Mouse (Mus musculus) forebrain, postnatal 0 days (tissue): ENCODE results near the gene Mesp2. TPM values are rescaled to one million over a fixed set of nuclear protein-coding genes. Genes with fewer than 3 reads are reported as not detected.

Experiments
- ATAC-seq: fragments of 200-750 bp; cut with Nextera tagmentation; 2 replicates; pipeline ENCODE4 v1.8.0; 2017; ENCODE audit warnings: mild to moderate bottlenecking, moderate library complexity
- DNase-seq: peaks from one replicate; pipeline ENCODE4 v3.0.0-alpha.2; 2015
- H3K27ac ChIP-seq: fragments of 300-500 bp; sonication (generic); 2 replicates; pipeline ENCODE4 v1.5.1; 2014; ENCODE audit warnings: low read depth, mild to moderate bottlenecking, antibody characterized with exemption, low read length, moderate library complexity, mixed read lengths
- H3K27me3 ChIP-seq: fragments of 300-500 bp; sonication (generic); 2 replicates; pipeline ENCODE4 v1.6.1; 2014; ENCODE audit warnings: mild to moderate bottlenecking, low read length, mixed read lengths; ENCODE audit not compliant: insufficient read depth
- H3K36me3 ChIP-seq: fragments of 300-500 bp; sonication (generic); 2 replicates; pipeline ENCODE4 v1.6.1; 2014; ENCODE audit warnings: mild to moderate bottlenecking, moderate library complexity; ENCODE audit not compliant: insufficient read depth
- H3K4me1 ChIP-seq: fragments of 300-500 bp; sonication (generic); 2 replicates; pipeline ENCODE4 v1.6.1; 2014; ENCODE audit warnings: antibody characterized with exemption; ENCODE audit not compliant: insufficient read depth
- H3K4me2 ChIP-seq: fragments of 300-500 bp; sonication (generic); 2 replicates; pipeline ENCODE4 v1.6.1; 2014; ENCODE audit warnings: low read depth, mild to moderate bottlenecking, moderate library complexity
- H3K4me3 ChIP-seq: fragments of 300-500 bp; sonication (generic); 2 replicates; pipeline ENCODE4 v1.5.1; 2014; ENCODE audit warnings: low read depth, low read length, mixed read lengths
- H3K9ac ChIP-seq: fragments of 300-500 bp; sonication (generic); 2 replicates; pipeline ENCODE4 v1.6.1; 2014; ENCODE audit warnings: mild to moderate bottlenecking
- H3K9me3 ChIP-seq: fragments of 300-500 bp; sonication (generic); 2 replicates; pipeline ENCODE4 v1.6.1; 2016; ENCODE audit warnings: low read length
- CTCF ChIP-seq: sonication (generic); IDR thresholded peaks from 2 replicates; pipeline ENCODE4 v1.5.1; 2016; ENCODE audit warnings: antibody characterized with exemption, control low read depth, low read depth
- WGBS: fragments of 180-500 bp; shearing (Covaris S2); extraction: QIAGEN DNeasy Blood & Tissue Kit; methylation state at CpG from one replicate; pipeline ENCODE4 v1.1.7; 2014; 5-methylcytosine and 5-hydroxymethylcytosine counted together
- polyA plus RNA-seq: library from polyadenylated mRNA; unstranded; fragments of >200 nt; fragmentation: Nextera tagmentation; extraction: Ambion mirVana; gene quantifications from 2 replicates; pipeline ENCODE4 v1.2.1, GENCODE M21; 2015
- total RNA-seq: library from RNA; depleted of rRNA; stranded (reverse); fragments of >200 nt; gene quantifications from 2 replicates; pipeline ENCODE4 v1.2.3, GENCODE M21; 2014

Gene Mesp2
- total and polyA plus RNA-seq, 2 experiments from 2014 or later, result 1.00 to 2.1 TPM

GRCm38 (mm10) chr7:79803887-79804286, 6.6 kb upstream of the Mesp2 start:
- no peak for TF ChIP-seq CTCF
- Histone ChIP-seq H3K9me3 (no peaks in the 10 kb centered on the region), H3K9ac (no peak overlapping the region), H3K36me3 (no peaks in the 10 kb centered on the region), H3K27me3 (no peaks in the 10 kb centered on the region), H3K27ac (no peak overlapping the region), H3K4me3 (no peak overlapping the region), H3K4me2 (no peak overlapping the region), H3K4me1 (no peaks in the 10 kb centered on the region)
- ATAC-seq (no peak), DNase-seq (no peak)
- WGBS, result 39% methylated on average over 2 of the region's 2 CpGs

- DNase-seq, result no peak
- 83% methylated on average over 7 of the region's 7 CpGs for whole genome bisulfite sequencing
- H3K4me3 ChIP-seq, result no peak overlapping the region
Observed at GRCm38 (mm10) chr7:79808561-79808960, 2.0 kb upstream of the Mesp2 start.

DNA sequence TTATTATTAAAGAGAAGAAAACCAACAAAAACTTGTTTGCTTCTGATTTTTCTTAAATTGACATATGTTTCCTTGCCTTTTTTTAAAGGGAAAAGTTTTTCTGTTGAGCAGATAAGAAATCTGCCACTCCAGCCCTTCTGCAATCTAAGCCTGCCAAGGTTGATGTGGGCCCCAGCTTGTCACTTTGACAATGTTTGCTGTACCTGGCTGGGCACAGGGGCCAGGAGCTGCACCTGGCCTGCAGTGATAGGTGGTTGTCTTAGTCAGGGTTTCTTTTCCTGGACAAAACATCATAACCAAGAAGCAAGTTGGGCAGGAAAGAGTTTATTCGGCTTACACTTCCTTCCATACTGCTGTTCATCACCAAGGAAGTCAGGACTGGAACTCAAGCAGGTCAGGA, 2.9 kb downstream of the Mesp2 start:
- Histone ChIP-seq H3K36me3 (no peaks in the 10 kb centered on the region), H3K9me3 (no peaks in the 10 kb centered on the region), H3K27ac (no peak overlapping the region), H3K4me1 (no peaks in the 10 kb centered on the region; the same call in 1 of the 2 replicates), H3K9ac (no peak overlapping the region), H3K27me3 (no peaks in the 10 kb centered on the region), H3K4me3 (no peak overlapping the region), H3K4me2 (no peak overlapping the region)
- no peak for TF ChIP-seq CTCF
- DNase-seq (no peak), ATAC-seq (no peak)
- WGBS, result 90% methylated on average over 1 of the region's 1 CpGs

More at GRCm38 (mm10) chr7:79808561-79808960, 2.0 kb upstream of the Mesp2 start:
- H3K27ac ChIP-seq, result no peak overlapping the region
- no peak overlapping the region for H3K9ac ChIP-seq
- H3K9me3 ChIP-seq, result no peaks in the 10 kb centered on the region
- ATAC-seq, result no peak
- H3K27me3 ChIP-seq, result no peaks in the 10 kb centered on the region
- no peak for TF ChIP-seq CTCF
- no peak overlapping the region for H3K4me2 ChIP-seq
- H3K4me1 ChIP-seq, result no peaks in the 10 kb centered on the region; the same call in 1 of the 2 replicates
- no peaks in the 10 kb centered on the region for H3K36me3 ChIP-seq

- no peak for TF ChIP-seq CTCF
- Histone ChIP-seq H3K27ac (no peak overlapping the region), H3K4me3 (no peak overlapping the region), H3K27me3 (no peaks in the 10 kb centered on the region), H3K9me3 (no peaks in the 10 kb centered on the region), H3K36me3 (no peaks in the 10 kb centered on the region), H3K4me1 (no peaks in the 10 kb centered on the region), H3K4me2 (no peak overlapping the region), H3K9ac (no peak overlapping the region)
- 5% methylated on average over 6 of the region's 6 CpGs for WGBS
- no peak for ATAC-seq
- no peak for DNase-seq
Observed at GRCm38 (mm10) chr7:79818321-79818720, 7.8 kb downstream of the Mesp2 start.

DNA sequence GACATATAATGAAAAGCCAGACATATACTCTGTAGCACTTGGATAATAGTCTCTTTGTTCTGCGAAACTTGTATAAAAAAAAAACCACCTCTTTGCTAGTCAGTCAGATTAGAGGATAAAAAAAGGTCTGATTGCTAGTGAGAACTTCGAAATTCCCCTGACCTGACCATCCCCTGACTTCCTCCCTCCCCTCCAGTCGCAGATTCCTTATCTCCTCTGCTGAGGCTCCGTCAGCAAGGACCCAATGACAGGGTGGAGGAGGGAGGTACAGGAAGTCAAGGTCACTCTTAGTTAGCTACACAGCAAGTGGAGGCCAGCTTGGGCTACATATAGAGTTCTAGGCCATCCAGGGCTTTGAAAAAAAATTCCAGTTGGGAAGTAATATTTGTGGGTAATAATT, 9.0 kb downstream of the Mesp2 start:
- DNase-seq, result no peak
- no peak for TF ChIP-seq CTCF
- no peak for ATAC-seq
- no peak overlapping the region for H3K9ac ChIP-seq
- H3K4me2 ChIP-seq, result no peak overlapping the region
- H3K36me3 ChIP-seq, result no peaks in the 10 kb centered on the region
- 58% methylated on average over 4 of the region's 4 CpGs for WGBS
- no peaks in the 10 kb centered on the region for H3K27me3 ChIP-seq
- no peak overlapping the region for H3K27ac ChIP-seq
- no peaks in the 10 kb centered on the region for H3K9me3 ChIP-seq
- no peak overlapping the region for H3K4me3 ChIP-seq
- H3K4me1 ChIP-seq, result no peaks in the 10 kb centered on the region

GRCm38 (mm10) chr7:79819996-79820395, 9.5 kb downstream of the Mesp2 start:
- DNase-seq, result no peak
- TF ChIP-seq CTCF, result no peak
- Histone ChIP-seq H3K4me3 (no peak overlapping the region), H3K4me1 (no peaks in the 10 kb centered on the region), H3K4me2 (no peak overlapping the region), H3K9me3 (no peaks in the 10 kb centered on the region), H3K27ac (no peak overlapping the region), H3K9ac (no peak overlapping the region), H3K27me3 (no peaks in the 10 kb centered on the region), H3K36me3 (no peaks in the 10 kb centered on the region)
- ATAC-seq, result no peak
- WGBS, result 48% methylated on average over 11 of the region's 11 CpGs

DNA sequence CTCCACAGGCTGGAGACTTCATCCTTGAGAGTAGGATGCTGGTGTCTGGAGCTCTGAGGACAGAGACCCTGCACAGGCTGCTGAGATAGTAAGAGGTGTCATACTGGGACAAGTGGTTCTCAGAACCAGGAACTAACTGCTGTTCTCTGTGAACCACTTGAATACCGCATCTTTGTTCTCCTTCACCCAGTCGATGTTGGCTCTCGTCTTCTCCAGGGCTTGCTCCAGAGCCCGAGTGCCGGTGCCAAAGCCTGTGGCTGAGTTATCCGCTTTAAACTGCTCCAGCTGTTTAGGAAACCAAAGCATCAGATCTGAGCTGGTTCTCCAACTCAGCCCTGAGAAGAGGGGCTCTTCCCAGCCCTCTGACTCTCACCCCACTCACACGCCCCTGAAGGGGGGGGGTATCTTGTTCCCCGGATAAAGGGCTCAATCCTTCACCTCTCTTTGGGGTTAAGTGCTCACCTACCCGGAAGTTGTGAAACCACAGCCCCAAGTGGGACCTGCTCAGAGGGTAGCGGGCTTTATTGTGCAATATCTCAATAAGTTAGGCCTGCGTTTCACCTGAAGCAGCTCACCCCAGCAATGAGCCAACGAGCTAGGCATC, 11.7 kb downstream of the Mesp2 start:
- no peak for ATAC-seq
- Histone ChIP-seq H3K4me2 (no peak overlapping the region), H3K27me3 (no peaks in the 10 kb centered on the region), H3K36me3 (no peaks in the 10 kb centered on the region), H3K9me3 (no peaks in the 10 kb centered on the region), H3K4me3 (no peak overlapping the region), H3K4me1 (no peaks in the 10 kb centered on the region), H3K27ac (no peak overlapping the region), H3K9ac (no peak overlapping the region)
- no peak for DNase-seq
- WGBS, result 77% methylated on average over 12 of the region's 12 CpGs
- no peak for TF ChIP-seq CTCF
